Comparison of ENCODE assay signal across 8 mouse cellular contexts in the genomic region with DNA sequence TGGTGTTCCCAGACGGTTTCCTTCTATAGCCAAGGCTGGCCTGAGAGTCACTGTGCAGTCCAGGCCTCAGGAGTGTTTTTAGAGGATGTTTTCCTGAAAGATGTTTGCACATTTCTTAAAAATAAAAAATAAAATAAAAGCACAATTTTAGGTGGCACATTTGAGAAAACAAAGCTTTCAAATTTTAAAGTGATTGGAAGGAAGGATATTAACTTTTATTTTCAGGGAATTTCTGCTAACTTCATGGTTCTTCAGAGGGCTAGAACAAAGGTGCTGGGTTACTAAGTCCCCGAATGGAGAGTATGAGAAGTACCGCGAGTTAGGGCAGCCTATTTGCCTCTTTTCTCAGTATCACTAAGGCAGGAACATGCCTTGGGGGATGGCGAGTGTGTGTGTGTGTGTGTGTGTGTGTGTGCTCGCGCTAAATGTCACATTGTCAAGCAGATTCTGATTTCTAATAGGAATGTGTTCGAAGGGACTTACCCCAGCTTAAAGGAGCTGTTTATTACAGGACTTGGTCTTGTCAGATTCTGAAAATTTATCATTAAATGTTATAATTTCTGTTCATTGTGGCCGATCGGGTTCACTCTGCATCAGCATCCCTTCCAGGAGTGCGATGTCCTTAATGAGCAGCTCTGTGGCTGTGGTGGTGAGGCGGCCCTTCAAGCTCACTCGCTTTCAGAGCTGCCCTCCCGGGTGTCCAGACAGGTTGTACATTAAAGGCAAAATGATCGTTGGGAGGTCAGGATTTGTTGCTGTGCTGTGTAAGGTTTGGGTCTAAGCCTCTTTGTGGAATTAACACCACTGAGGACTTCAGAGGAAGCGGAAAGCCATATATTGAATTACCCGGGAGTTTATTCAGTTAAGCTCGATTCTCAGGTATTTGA. TPM values are rescaled to one million over a fixed set of nuclear protein-coding genes. Genes with fewer than 3 reads are reported as not detected.
DNase-seq lines count a peak whose midpoint lies in the region; ATAC-seq and TF ChIP-seq lines count a peak whose summit lies in the region.

No protein-coding gene starts in this region.

- 16% methylated on average over 18 of the region's 18 CpGs for WGBS in kidney, embryonic 16.5 days
- 10% methylated on average over 18 of the region's 18 CpGs for WGBS in forebrain, embryonic 15.5 days
- WGBS in liver, embryonic 12.5 days (ENCODE audit: insufficient replicate concordance) = 41% methylated on average over 18 of the region's 18 CpGs
- whole genome bisulfite sequencing in stomach, postnatal 0 days = 32% methylated on average over 18 of the region's 18 CpGs

- no peak for ATAC-seq in kidney, embryonic 16.5 days (ENCODE audit: low FRiP score, low TSS enrichment)
- no peak for ATAC-seq in forebrain, embryonic 15.5 days (replicated peaks)
- ATAC-seq in liver, embryonic 12.5 days = no peak
- ATAC-seq in stomach, postnatal 0 days (ENCODE audit: low FRiP score, low TSS enrichment) = no peak

- peak overlapping the region; percentile 64 for H3K4me2 ChIP-seq in kidney, embryonic 16.5 days (replicated peaks; ENCODE audit: low read depth, low read length)
- H3K4me2 ChIP-seq in forebrain, embryonic 15.5 days (replicated peaks) = peak overlapping the region; percentile 49
- H3K4me2 ChIP-seq in liver, embryonic 12.5 days = peak overlapping the region; percentile 88
- H3K4me2 ChIP-seq in stomach, postnatal 0 days (replicated peaks; ENCODE audit: low read depth) = peak overlapping the region; percentile 73

- no peaks in the 10 kb centered on the region for H3K36me3 ChIP-seq in kidney, embryonic 16.5 days (ENCODE audit: insufficient read depth, low read length)
- H3K36me3 ChIP-seq in forebrain, embryonic 15.5 days = no peaks in the 10 kb centered on the region
- no peaks in the 10 kb centered on the region for H3K36me3 ChIP-seq in liver, embryonic 12.5 days
- H3K36me3 ChIP-seq in stomach, postnatal 0 days (ENCODE audit: control insufficient read depth, insufficient read depth, low read length) = no peaks in the 10 kb centered on the region

- H3K4me1 ChIP-seq in kidney, embryonic 16.5 days (ENCODE audit: insufficient read depth, low read length) = peaks cover 32% of the 10 kb centered on the region
- peaks cover 54% of the 10 kb centered on the region for H3K4me1 ChIP-seq in forebrain, embryonic 15.5 days
- H3K4me1 ChIP-seq in liver, embryonic 12.5 days = peaks cover 25% of the 10 kb centered on the region
- H3K4me1 ChIP-seq in stomach, postnatal 0 days (replicated peaks; ENCODE audit: control insufficient read depth, insufficient read depth) = 0 out of 2 replicates have a peak, but pooled peaks cover 6% of the 10 kb centered on the region

- H3K4me3 ChIP-seq in kidney, embryonic 16.5 days (ENCODE audit: low read length) = peak overlapping the region; percentile 92
- H3K4me3 ChIP-seq in forebrain, embryonic 15.5 days = peak overlapping the region; percentile 83
- H3K4me3 ChIP-seq in liver, embryonic 12.5 days = peak overlapping the region; percentile 77
- H3K4me3 ChIP-seq in stomach, postnatal 0 days (ENCODE audit: low read depth, low read length) = peak overlapping the region; percentile 99

- peak overlapping the region; percentile 89; the same call in 1 of the 2 replicates for H3K27ac ChIP-seq in kidney, embryonic 16.5 days (ENCODE audit: low read length)
- H3K27ac ChIP-seq in forebrain, embryonic 15.5 days (replicated peaks) = peak overlapping the region; percentile 94
- no peak overlapping the region for H3K27ac ChIP-seq in liver, embryonic 12.5 days
- peak overlapping the region; percentile 93 for H3K27ac ChIP-seq in stomach, postnatal 0 days (replicated peaks)

- H3K9ac ChIP-seq in kidney, embryonic 16.5 days (replicated peaks; ENCODE audit: low read length) = peak overlapping the region; percentile 98
- peak overlapping the region; percentile 84 for H3K9ac ChIP-seq in forebrain, embryonic 15.5 days (replicated peaks)
- H3K9ac ChIP-seq in liver, embryonic 12.5 days = peak overlapping the region; percentile 78
- peak overlapping the region; percentile 94 for H3K9ac ChIP-seq in stomach, postnatal 0 days (ENCODE audit: low read length)

- TF ChIP-seq CTCF in stomach, postnatal 0 days (IDR thresholded peaks at IDR 0.05; ENCODE audit: low read depth) = no peak

- H3K27me3 ChIP-seq in kidney, embryonic 16.5 days (ENCODE audit: insufficient read depth, low read length) = no peaks in the 10 kb centered on the region
- H3K27me3 ChIP-seq in forebrain, embryonic 15.5 days = no peaks in the 10 kb centered on the region
- peaks cover 59% of the 10 kb centered on the region for H3K27me3 ChIP-seq in liver, embryonic 12.5 days (replicated peaks)
- no peaks in the 10 kb centered on the region for H3K27me3 ChIP-seq in stomach, postnatal 0 days (ENCODE audit: control insufficient read depth, insufficient read depth, low read length)

- no peak for TF ChIP-seq EP300 in stomach, postnatal 0 days (optimal IDR thresholded peaks at IDR 0.05)

- no peaks in the 10 kb centered on the region for H3K9me3 ChIP-seq in kidney, embryonic 16.5 days (ENCODE audit: low read length)
- no peaks in the 10 kb centered on the region for H3K9me3 ChIP-seq in forebrain, embryonic 15.5 days
- H3K9me3 ChIP-seq in liver, embryonic 12.5 days (replicated peaks) = no peaks in the 10 kb centered on the region
- no peaks in the 10 kb centered on the region for H3K9me3 ChIP-seq in stomach, postnatal 0 days (ENCODE audit: control insufficient read depth, low read length)

- DNase-seq in kidney, postnatal 25 days = no peak
- peak; percentile 17 for DNase-seq in MN1 (ENCODE audit: low spot score)
- no peak for DNase-seq in stomach, postnatal 0 days (ENCODE audit: low spot score)
- DNase-seq in frontal cortex, adult 2 months (ENCODE audit: extremely low spot score in 1 of 2, low spot score in 1 of 2) = no peak
- DNase-seq in ovary, adult 18-20 months (ENCODE audit: low spot score) = no peak

RNA-seq across cellular contexts. Expression of a gene that starts 1.6 kb away (rescaled TPM):
- 9.1 and 12.5 TPM in 2 replicates for polyA plus RNA-seq in kidney, embryonic 16.5 days (2015; fragmentation: Nextera tagmentation; extraction: Ambion mirVana)
- 12.6 and 14.2 TPM in 2 replicates for polyA plus RNA-seq in forebrain, embryonic 15.5 days (2015; fragmentation: Nextera tagmentation; extraction: Ambion mirVana)
- polyA plus RNA-seq in liver, embryonic 12.5 days (2016; fragmentation: Nextera tagmentation; extraction: Ambion mirVana) = 2.7 TPM in 2 replicates
- 5.1 TPM in 2 replicates for polyA plus RNA-seq in stomach, postnatal 0 days (2015; fragmentation: Nextera tagmentation; extraction: Ambion mirVana)
- polyA plus RNA-seq in frontal cortex, adult 2 months (2012; rRNA removed) = 36.9 and 40.1 TPM in 2 replicates
